Mouse (Mus musculus) liver, adult 2 months (tissue): ENCODE results near the gene Ranbp9.

Experiments used
- CTCF ChIP-seq: fragments of 200-500 bp; IDR thresholded peaks from 2 replicates; pipeline ENCODE4 v1.5.1; 2011; ENCODE audit warnings: low read depth, low read length, control low read depth
- POLR2A ChIP-seq: fragments of 200-500 bp; IDR thresholded peaks from 2 replicates; pipeline ENCODE4 v1.6.1; 2011; ENCODE audit warnings: low read length, control low read depth; ENCODE audit not compliant: insufficient read depth; ENCODE audit errors: extremely low read depth

- TF ChIP-seq CTCF, result no peak
- no peak for TF ChIP-seq POLR2A
These were observed 126.7 kb downstream of the Ranbp9 start for GRCm38 (mm10) chr13:43354362-43354761.
